6 mouse cellular contexts compared by ENCODE assay signal in the genomic region with DNA sequence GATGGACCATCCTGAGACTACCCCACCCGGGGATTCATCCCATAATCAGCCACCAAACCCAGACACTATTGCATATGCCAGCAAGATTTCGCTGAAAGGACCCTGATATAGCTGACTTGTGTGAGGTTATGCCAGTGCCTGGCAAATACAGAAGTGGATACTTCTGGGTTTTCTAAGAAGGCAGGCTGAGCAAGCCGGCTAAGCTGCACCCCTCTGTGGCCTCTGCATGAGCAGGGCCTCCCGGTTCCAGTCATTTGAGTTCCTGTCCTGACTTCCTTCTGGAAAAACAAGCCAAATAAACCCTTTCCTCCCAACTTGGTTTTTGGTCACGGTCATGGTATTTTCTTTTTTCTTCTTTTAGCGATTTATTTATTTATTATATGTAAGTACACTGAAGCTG. TPM values are rescaled to one million over a fixed set of nuclear protein-coding genes. Genes with fewer than 3 reads are reported as not detected.
"Had no signal": no experiment of that assay in that cellular context is flagged by ENCODE, and none has a peak within 500 bp of the region (broad histone marks: within the 10 kb centered on the region; RNA-seq: fewer than 3 reads in every experiment).

No protein-coding gene starts in this region.

RNA-seq across cellular contexts. Expression of gene Gpr65, which starts 30.0 kb away (rescaled TPM):
- total RNA-seq: layer of hippocampus, adult 18-20 months; layer of hippocampus, adult 2 months; layer of hippocampus, postnatal 10 days; layer of hippocampus, postnatal 25 days; layer of hippocampus, postnatal 36 days; left cerebral cortex, adult 18-20 months had no signal
